Mouse (Mus musculus): ENCODE measurements at regions not wholly inside any gene's neighbourhood (a gene's known extent, or its start where the extent isn't known, plus 50 kb on each side); places are given as distances from the start of the nearest gene placed in this dataset.

DNA sequence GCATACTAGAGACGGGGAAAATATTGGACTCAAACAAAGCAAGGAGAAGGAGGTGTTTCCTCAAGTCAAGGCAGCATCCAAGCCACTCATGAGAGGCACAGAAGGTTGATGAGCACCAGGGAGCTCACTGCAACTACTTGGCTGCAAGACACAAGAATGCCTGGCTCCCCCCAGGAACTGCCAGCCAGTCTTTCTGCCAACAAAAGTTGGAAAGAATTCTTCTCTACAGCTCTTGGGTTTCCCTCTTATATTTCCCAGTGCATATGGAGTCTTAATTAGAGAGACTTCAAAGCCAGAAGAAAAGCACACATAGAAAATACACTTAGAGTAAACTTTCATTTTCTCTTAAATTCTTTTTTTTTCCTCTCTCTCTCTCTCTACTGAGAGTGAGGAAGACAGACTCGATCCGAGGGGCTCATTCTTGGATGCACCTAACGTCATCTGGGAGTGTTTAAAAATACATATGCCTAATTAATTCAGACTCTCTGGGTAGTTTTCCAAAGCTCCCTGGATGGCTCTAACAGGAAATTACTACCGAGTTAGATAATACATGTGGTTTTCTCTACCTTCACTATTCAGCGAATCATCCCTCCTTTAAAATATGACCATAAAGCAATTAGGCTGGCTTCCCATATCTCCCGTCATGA lies 222.7 kb downstream of the Fam84b start:
- no peak for DNase-seq

GRCm38 (mm10) chr15:60618801-60619200 lies 234.8 kb downstream of the Fam84b start:
- no peak for DNase-seq

GRCm38 (mm10) chr15:60617371-60617770 lies 236.2 kb downstream of the Fam84b start:
- no peak for DNase-seq

- no peak for DNase-seq
Observed at GRCm38 (mm10) chr15:60601885-60602284, 251.7 kb downstream of the Fam84b start.

DNA sequence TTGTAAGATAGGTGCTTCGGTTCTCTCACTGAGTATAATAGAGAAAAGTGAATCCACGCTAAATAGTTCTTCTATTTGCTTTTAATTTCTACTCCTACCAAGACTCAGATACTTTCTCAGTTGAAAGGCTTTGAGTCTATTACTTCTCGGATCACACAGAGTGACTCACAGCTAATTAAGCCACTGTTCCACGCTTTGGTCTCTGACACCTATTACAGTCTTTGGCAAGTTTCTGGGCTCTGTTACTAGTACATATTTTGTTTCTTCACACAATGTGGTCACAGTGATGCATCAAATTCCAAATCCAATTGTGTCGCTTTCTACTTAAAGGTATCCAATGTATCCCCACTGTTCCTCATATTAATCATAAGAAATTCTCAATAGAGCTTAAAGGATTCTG lies 276.5 kb downstream of the Fam84b start:
- no peak for DNase-seq

DNA sequence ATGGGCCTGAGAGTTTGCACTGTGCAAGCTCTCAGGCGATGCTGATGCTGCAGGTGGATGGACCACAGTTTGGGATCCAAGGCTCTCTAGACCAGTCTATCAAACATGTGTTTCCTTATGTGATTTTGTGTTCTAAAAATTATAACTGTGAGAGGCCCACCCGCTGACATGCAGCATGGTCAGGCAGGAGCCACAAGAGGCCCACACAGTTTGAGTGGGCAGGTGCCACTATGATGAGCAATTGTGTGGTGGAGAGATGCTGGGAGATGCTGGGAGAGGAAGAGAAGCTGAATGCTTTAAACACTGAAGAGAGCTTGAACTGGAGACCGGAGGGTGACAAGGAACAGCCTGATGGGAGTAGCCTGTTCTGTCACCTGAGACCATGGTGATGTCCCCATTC lies 287.3 kb downstream of the Fam84b start:
- DNase-seq = no peak

- DNase-seq = no peak
Observed at GRCm38 (mm10) chr15:60565017-60565416, 288.6 kb downstream of the Fam84b start.

DNA sequence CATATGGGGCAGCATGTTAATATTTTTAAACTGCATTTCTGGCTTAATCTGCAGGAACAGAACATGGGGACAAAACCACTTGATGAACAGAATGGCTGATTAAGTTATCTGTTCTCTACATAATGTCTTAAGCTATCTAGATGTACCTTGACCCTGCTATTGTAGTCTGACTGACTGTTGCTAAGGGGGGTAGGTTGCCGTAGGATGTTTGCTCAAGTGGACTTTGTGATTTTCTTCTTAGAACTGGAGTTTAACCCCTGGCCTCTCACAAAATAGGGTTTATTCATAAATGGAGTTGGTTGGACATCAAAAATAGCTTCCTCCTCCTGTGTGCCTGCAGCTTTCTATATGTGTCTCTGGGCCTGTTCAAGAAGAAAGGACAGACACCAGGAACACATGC lies 292.9 kb downstream of the Fam84b start:
- DNase-seq = peak; percentile 1

DNA sequence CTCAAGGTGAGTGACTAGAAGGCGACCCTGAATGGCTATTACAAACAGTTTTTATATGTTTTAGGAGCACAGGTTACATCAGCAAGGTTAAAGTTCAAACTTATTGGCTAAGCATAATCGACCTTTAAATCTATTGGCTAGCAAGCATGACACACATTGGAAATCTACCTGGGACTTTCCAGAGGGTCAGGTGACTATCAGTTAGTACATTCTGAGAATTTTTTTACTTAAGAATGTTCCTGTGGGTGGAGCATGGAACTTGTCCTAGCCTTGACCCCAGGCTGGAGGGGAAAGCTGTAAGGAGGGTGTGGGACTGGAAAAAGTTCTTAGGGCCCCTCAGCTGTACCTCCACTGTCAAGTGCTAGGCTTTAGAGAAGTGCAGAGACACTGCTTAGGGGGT lies 297.9 kb downstream of the Fam84b start:
- DNase-seq = no peak

DNA sequence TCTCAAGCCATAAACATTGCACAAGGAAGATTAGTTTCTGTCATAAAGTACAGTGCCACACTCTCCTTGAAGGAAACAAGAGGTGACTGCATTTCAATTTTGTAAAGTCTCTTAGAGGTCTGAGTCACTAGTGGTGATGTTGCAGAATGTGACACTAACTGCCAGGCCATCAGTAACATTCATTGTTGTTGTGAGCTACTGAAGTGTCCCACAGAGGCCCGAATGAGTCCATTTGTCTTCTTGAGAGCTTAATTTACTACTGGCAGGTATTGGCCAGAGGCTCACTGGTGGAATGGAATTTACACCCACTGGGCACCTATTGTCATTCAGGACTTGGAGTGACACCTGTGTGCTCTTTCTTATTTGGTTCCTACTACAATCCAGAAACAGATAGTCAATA lies 299.0 kb downstream of the Fam84b start:
- no peak for DNase-seq

DNA sequence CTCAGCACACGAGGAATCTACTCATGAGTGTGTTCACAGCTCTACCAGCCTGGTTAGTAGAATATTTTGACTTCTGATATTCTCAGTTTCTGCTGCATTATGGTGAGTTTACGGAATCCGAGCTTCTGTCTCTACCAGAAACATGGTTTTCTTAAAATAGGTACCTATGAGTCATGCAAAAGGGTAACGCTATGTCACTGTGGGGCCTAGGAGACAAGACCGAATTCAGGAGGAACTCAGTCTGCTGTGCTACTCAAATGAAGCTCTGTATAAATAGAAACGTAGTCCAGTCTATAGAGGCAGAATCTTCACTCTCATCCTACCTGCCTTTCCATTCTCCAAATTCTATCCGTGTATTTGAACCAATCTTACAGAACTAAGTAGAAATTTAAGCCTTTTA lies 305.5 kb downstream of the Fam84b start:
- DNase-seq = no peak

- DNase-seq = peak; percentile 5
Observed at GRCm38 (mm10) chr15:60537191-60537590, 316.4 kb downstream of the Fam84b start.

- no peak for DNase-seq
Observed at GRCm38 (mm10) chr15:60534701-60535100, 318.9 kb downstream of the Fam84b start.

- no peak for DNase-seq
Observed at GRCm38 (mm10) chr15:60516810-60517209, 336.8 kb downstream of the Fam84b start.

GRCm38 (mm10) chr15:60476755-60477310 lies 376.7 kb downstream of the Fam84b start:
- no peak for DNase-seq

GRCm38 (mm10) chr15:60475086-60475485 lies 378.5 kb downstream of the Fam84b start:
- no peak for DNase-seq

- DNase-seq = no peak
Observed at GRCm38 (mm10) chr15:60431916-60432315, 415.5 kb upstream of the 4933412E24Rik start.

GRCm38 (mm10) chr15:60419081-60419480 lies 402.7 kb upstream of the 4933412E24Rik start:
- DNase-seq = no peak

GRCm38 (mm10) chr15:60392267-60392666 lies 375.9 kb upstream of the 4933412E24Rik start:
- no peak for DNase-seq

GRCm38 (mm10) chr15:60390336-60390735 lies 373.9 kb upstream of the 4933412E24Rik start:
- DNase-seq = no peak

GRCm38 (mm10) chr15:60387962-60388361 lies 371.5 kb upstream of the 4933412E24Rik start:
- DNase-seq = no peak
